Mouse (Mus musculus): ENCODE results near the gene Mcur1. TPM values are rescaled to one million over a fixed set of nuclear protein-coding genes. Genes with fewer than 3 reads are reported as not detected.

Gene Mcur1
- polyA plus RNA-seq, 1 experiment from 2014 or later, result 5.7 TPM

- ATAC-seq (ENCODE audit: insufficient read depth), result no peak
- no peaks in the 10 kb centered on the region; the same call in 1 of the 2 replicates for H3K27me3 ChIP-seq
- 42% methylated on average over 5 of the region's 5 CpGs for WGBS (ENCODE audit: insufficient replicate concordance)
Observed at GRCm38 (mm10) chr13:43564733-43565132, 4.7 kb upstream of the Mcur1 start.

DNA sequence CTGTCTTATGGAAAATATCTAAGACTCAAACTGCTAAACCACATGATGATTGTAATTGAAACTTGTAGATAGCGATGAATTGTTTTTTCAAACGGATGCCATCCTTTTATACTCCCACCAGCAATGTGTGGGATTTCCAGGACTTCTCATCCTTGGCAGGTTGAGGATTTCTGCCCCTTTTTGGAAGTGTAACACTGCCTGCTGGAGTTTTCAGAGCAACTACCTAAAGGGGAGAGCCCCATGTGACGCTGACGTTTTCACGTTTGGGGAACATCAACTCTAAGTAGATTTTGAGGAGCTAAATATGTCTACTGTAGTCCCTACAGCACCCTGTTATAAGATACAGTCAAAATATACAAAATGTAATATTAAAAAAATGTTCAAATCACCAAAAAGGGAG is 2.7 kb upstream of the Mcur1 start:
- no peak for ATAC-seq (ENCODE audit: insufficient read depth)
- no peak overlapping the region for H3K4me3 ChIP-seq (replicated peaks)
- peaks cover 37% of the 10 kb centered on the region for H3K4me1 ChIP-seq (replicated peaks)
- no peak overlapping the region for H3K4me2 ChIP-seq
- H3K36me3 ChIP-seq (replicated peaks), result no peaks in the 10 kb centered on the region
- H3K9ac ChIP-seq, result no peak overlapping the region
- WGBS (ENCODE audit: insufficient replicate concordance), result 66% methylated on average over 5 of the region's 5 CpGs
- peaks cover 9% of the 10 kb centered on the region; the same call in 1 of the 2 replicates for H3K27me3 ChIP-seq
- H3K9me3 ChIP-seq (replicated peaks), result no peaks in the 10 kb centered on the region
- H3K27ac ChIP-seq (replicated peaks), result no peak overlapping the region

More at GRCm38 (mm10) chr13:43564733-43565132, 4.7 kb upstream of the Mcur1 start:
- Histone ChIP-seq H3K4me1 (replicated peaks) (peaks cover 23% of the 10 kb centered on the region), H3K27ac (replicated peaks) (no peak overlapping the region), H3K9ac (no peak overlapping the region), H3K36me3 (replicated peaks) (no peaks in the 10 kb centered on the region), H3K9me3 (replicated peaks) (no peaks in the 10 kb centered on the region), H3K4me2 (no peak overlapping the region), H3K4me3 (replicated peaks) (no peak overlapping the region)

GRCm38 (mm10) chr13:43560458-43561411 is 744 bp upstream of the Mcur1 start:
- 5% methylated on average over 18 of the region's 18 CpGs for WGBS (ENCODE audit: insufficient replicate concordance)

DNA sequence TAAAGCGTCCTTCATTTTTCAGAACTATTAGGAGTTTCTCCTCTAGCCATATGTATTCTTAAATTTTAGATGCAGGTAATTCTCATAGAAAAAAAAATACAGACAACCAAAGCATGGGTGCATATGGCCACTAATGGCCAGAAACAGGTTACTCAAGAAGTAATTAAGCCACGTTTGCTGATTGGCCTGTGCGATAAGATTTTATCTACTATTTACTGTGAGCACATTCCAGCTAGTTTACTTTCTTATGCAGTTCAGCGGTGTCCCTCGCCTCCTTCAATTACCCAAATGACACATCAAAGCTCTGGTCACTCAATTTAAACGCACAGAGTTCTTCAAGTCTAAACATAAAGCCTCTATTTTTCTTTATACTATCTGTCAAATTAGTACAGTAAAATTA is 1.0 kb downstream of the Mcur1 start:
- Histone ChIP-seq H3K4me1 (replicated peaks) (peaks cover 32% of the 10 kb centered on the region), H3K9me3 (replicated peaks) (no peaks in the 10 kb centered on the region), H3K4me3 (replicated peaks) (peak overlapping the region; percentile 79), H3K9ac (peak overlapping the region; percentile 77), H3K4me2 (peak overlapping the region; percentile 93), H3K36me3 (replicated peaks) (0 out of 2 replicates have a peak, but pooled peaks cover 2% of the 10 kb centered on the region), H3K27ac (replicated peaks) (no peak overlapping the region), H3K27me3 (0 out of 2 replicates have a peak, but pooled peaks cover 9% of the 10 kb centered on the region)
- no peak for ATAC-seq (ENCODE audit: insufficient read depth)
- 29% methylated on average over 6 of the region's 6 CpGs for WGBS (ENCODE audit: insufficient replicate concordance)

More at GRCm38 (mm10) chr13:43560458-43561411, 744 bp upstream of the Mcur1 start:
- H3K9me3 ChIP-seq (replicated peaks), result no peaks in the 10 kb centered on the region
- peak overlapping the region; percentile 79 for H3K4me3 ChIP-seq (replicated peaks)
- H3K36me3 ChIP-seq (replicated peaks), result no peaks in the 10 kb centered on the region
- H3K4me1 ChIP-seq (replicated peaks), result peaks cover 42% of the 10 kb centered on the region
- peak overlapping the region; percentile 93 for H3K4me2 ChIP-seq
- ATAC-seq (ENCODE audit: insufficient read depth), result no peak
- peak overlapping the region; percentile 77 for H3K9ac ChIP-seq
- H3K27me3 ChIP-seq, result 0 out of 2 replicates have a peak, but pooled peaks cover 9% of the 10 kb centered on the region
- H3K27ac ChIP-seq (replicated peaks), result peak overlapping the region; percentile 90

- 0 out of 2 replicates have a peak, but pooled peaks cover 2% of the 10 kb centered on the region for H3K36me3 ChIP-seq (replicated peaks)
- no peak overlapping the region for H3K9ac ChIP-seq
- peaks cover 32% of the 10 kb centered on the region for H3K4me1 ChIP-seq (replicated peaks)
- WGBS (ENCODE audit: insufficient replicate concordance), result 75% methylated on average over 6 of the region's 6 CpGs
- ATAC-seq (ENCODE audit: insufficient read depth), result no peak
- H3K4me3 ChIP-seq (replicated peaks), result peak overlapping the region; percentile 79; the same call in 1 of the 2 replicates
- 0 out of 2 replicates have a peak, but pooled peaks cover 9% of the 10 kb centered on the region for H3K27me3 ChIP-seq
- H3K27ac ChIP-seq (replicated peaks), result no peak overlapping the region
- H3K4me2 ChIP-seq, result peak overlapping the region; percentile 93
- H3K9me3 ChIP-seq (replicated peaks), result no peaks in the 10 kb centered on the region
Observed at GRCm38 (mm10) chr13:43558357-43558756, 1.6 kb downstream of the Mcur1 start.

- H3K36me3 ChIP-seq (replicated peaks), result 0 out of 2 replicates have a peak, but pooled peaks cover 5% of the 10 kb centered on the region
- H3K4me2 ChIP-seq, result no peak overlapping the region
- ATAC-seq (ENCODE audit: insufficient read depth), result no peak
- H3K4me3 ChIP-seq (replicated peaks), result no peak overlapping the region
- no peak overlapping the region for H3K27ac ChIP-seq (replicated peaks)
- WGBS (ENCODE audit: insufficient replicate concordance), result 72% methylated on average over 9 of the region's 9 CpGs
- no peak overlapping the region for H3K9ac ChIP-seq
- peaks cover 32% of the 10 kb centered on the region for H3K4me1 ChIP-seq (replicated peaks)
- H3K9me3 ChIP-seq (replicated peaks), result no peaks in the 10 kb centered on the region
- H3K27me3 ChIP-seq, result 0 out of 2 replicates have a peak, but pooled peaks cover 9% of the 10 kb centered on the region
Observed at GRCm38 (mm10) chr13:43556913-43557542, 3.0 kb downstream of the Mcur1 start.

DNA sequence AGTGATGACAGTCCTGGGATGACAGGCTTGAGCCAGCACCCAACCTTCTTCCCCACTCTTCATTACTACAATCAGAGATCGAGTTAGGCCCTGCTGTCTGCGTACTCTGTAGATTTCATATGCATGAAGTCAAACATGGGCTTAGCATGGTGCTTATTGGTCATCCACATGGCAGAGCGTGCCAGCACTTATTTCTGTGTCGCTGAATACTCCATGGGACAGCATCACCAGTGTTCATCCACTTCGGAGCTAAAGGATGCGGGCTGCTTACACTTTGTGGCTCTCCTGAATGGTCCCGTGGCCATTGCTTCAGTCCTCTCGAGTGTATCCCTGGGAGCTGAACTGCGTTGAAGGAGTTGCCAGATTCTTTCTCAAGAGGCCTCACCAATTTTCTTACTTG is 4.7 kb downstream of the Mcur1 start:
- ATAC-seq (ENCODE audit: insufficient read depth), result no peak
- H3K27me3 ChIP-seq, result 0 out of 2 replicates have a peak, but pooled peaks cover 9% of the 10 kb centered on the region
- H3K4me1 ChIP-seq (replicated peaks), result peaks cover 22% of the 10 kb centered on the region
- no peaks in the 10 kb centered on the region for H3K9me3 ChIP-seq (replicated peaks)
- H3K9ac ChIP-seq, result no peak overlapping the region
- H3K27ac ChIP-seq (replicated peaks), result no peak overlapping the region
- peaks cover 14% of the 10 kb centered on the region for H3K36me3 ChIP-seq (replicated peaks)
- no peak overlapping the region for H3K4me2 ChIP-seq
- WGBS (ENCODE audit: insufficient replicate concordance), result 76% methylated on average over 9 of the region's 9 CpGs
- H3K4me3 ChIP-seq (replicated peaks), result no peak overlapping the region

- H3K27me3 ChIP-seq, result 0 out of 2 replicates have a peak, but pooled peaks cover 9% of the 10 kb centered on the region
- H3K4me3 ChIP-seq (replicated peaks), result no peak overlapping the region
- H3K4me2 ChIP-seq, result no peak overlapping the region
- peaks cover 19% of the 10 kb centered on the region for H3K4me1 ChIP-seq (replicated peaks)
- ATAC-seq (ENCODE audit: insufficient read depth), result no peak
- H3K9ac ChIP-seq, result no peak overlapping the region
- peaks cover 19% of the 10 kb centered on the region for H3K36me3 ChIP-seq (replicated peaks)
- WGBS (ENCODE audit: insufficient replicate concordance), result 47% methylated on average over 7 of the region's 7 CpGs
- no peaks in the 10 kb centered on the region for H3K9me3 ChIP-seq (replicated peaks)
- no peak overlapping the region for H3K27ac ChIP-seq (replicated peaks)
Observed at GRCm38 (mm10) chr13:43554827-43555226, 5.2 kb downstream of the Mcur1 start.

DNA sequence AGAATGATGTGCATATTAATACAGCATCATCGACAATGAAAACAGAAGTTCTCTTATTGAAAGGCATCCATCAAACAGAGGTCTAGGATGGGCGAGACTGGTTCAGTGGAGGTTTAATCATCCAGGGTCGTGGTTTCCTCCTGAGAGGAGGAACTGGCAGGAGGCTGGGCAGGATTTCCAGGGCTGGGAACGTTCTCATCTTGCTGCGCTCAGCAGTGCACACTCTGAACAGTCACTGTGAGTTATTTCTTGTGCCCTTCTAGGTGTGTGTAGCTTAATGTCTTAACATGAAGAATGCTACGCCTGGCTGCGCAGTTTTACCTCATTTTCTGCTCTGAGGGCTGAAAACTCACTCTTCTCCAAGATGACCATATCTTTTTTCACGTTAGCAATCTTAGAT is 9.3 kb downstream of the Mcur1 start:
- Histone ChIP-seq H3K27ac (replicated peaks) (no peak overlapping the region), H3K4me3 (replicated peaks) (no peak overlapping the region), H3K4me1 (replicated peaks) (no peaks in the 10 kb centered on the region), H3K4me2 (no peak overlapping the region), H3K27me3 (no peaks in the 10 kb centered on the region), H3K36me3 (replicated peaks) (peaks cover 34% of the 10 kb centered on the region), H3K9me3 (replicated peaks) (no peaks in the 10 kb centered on the region), H3K9ac (no peak overlapping the region)
- 70% methylated on average over 8 of the region's 8 CpGs for WGBS (ENCODE audit: insufficient replicate concordance)
- no peak for ATAC-seq (ENCODE audit: insufficient read depth)

GRCm38 (mm10) chr13:43549870-43550269 is 10.1 kb downstream of the Mcur1 start:
- ATAC-seq (ENCODE audit: insufficient read depth), result no peak
- no peak overlapping the region for H3K27ac ChIP-seq (replicated peaks)

More at GRCm38 (mm10) chr13:43549870-43550269, 10.1 kb downstream of the Mcur1 start:
- Histone ChIP-seq H3K4me3 (replicated peaks) (no peak overlapping the region), H3K27me3 (no peaks in the 10 kb centered on the region), H3K4me1 (replicated peaks) (no peaks in the 10 kb centered on the region), H3K36me3 (replicated peaks) (peaks cover 37% of the 10 kb centered on the region), H3K9me3 (replicated peaks) (no peaks in the 10 kb centered on the region), H3K4me2 (no peak overlapping the region), H3K9ac (no peak overlapping the region)
- 58% methylated on average over 7 of the region's 7 CpGs for WGBS (ENCODE audit: insufficient replicate concordance)

All from liver, embryonic 15.5 days (tissue).